Mouse (Mus musculus): ENCODE measurements around the gene 4933427I04Rik.

4933427I04Rik gene

DNA sequence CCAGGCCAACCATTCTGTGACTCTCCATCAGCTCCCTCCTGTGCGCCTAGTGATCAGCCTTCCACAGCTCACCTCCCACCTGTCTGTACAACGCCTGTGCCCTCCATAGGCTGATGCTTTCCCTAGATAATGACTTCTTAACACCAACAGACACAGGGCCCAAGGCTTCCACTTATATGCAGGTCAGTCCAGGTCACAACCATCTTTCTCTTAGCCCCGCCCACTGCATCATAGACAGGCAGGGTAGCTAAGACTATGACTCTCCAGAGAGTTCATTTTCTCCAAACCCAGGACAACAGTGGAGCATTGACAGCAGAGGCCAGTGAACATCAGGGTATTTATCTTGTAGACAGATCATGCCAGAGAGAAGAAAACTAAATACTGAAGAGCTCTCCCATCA lies at the start of gene 4933427I04Rik:
Gene 4933427I04Rik (plus strand): TSS at position 301 of the 400 bp plus-strand sequence.
- DNase-seq: no peak

DNA sequence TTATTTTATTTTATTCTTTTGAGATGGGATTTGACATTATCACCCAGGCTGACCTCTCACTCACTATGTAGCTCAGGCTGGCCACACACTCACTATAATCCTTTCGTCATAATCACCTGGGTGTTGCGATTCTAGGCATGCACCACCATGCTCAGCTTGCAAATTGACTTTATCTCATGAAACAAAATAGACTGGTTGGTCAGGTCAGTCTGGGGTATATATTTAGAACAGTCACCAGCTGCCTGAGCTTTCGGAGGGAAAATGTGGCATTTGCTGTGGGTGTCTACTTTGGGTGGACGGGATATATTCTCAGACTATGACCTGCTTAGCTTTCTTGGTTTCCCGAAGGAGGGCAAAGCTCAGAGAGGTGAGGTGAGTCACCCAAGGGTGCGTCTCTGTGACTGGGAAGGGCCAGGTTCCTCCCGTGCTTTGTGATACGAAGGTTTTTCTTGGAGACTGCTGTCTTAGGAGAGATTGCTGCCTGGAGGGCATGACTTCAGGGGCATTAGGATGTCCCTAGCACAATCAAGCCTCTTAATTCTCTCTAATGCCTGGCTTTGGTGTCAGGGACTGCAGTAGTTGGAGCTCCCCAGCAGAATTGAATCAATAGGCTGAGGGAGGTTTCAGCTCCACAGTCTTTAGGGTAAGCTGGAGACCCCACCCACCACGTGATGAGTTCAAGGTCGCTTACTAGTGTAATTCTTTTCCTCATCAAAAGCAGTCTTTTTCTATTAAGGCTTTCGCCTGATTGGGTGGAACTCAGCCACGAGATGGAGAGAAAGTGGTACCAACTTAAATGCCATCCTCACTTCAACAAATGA lies 48.8 kb upstream of the 4933427I04Rik start:
- no peak for DNase-seq

DNA sequence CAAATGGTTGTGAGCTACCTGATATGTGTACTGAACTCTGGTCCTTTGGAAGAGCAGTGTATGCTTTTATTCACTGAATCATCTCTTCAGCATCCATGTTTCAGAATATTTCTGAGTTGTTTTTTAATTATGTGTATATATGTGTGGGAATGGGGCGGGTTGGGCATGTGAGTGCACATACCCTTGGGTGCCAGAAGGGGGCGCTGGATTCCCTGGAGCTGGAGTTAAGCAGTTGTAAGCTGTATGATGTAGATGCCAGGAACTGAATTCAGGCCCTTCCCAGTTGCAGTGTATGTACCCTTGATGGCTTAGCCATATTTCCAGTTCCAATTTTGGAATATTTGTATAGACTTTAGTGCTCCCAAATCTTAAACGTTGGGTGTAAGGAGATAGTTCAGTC lies 47.0 kb upstream of the 4933427I04Rik start:
- no peak for DNase-seq

DNA sequence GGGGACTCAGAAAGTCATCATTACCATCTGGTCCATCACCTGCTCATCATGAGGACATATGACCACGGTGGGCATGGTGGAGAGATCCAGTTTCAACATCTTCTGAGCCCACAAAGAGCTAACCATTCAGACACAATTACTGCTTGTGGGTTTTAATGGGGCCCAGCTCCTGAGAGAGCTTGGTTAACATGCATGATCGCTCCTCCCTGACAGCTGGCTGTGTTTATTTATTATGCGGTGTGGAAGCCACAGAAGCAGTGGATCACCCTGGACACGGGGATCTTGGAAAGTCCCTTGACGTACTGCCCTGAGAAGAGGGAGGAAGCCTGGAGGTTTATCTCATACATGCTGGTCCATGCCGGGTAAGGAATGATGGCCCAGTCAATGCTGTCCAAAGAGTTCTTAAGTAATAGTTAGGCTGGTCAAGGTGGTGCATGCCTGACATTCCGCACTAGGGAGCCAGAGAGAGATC lies 45.4 kb upstream of the 4933427I04Rik start:
- DNase-seq: no peak

DNA sequence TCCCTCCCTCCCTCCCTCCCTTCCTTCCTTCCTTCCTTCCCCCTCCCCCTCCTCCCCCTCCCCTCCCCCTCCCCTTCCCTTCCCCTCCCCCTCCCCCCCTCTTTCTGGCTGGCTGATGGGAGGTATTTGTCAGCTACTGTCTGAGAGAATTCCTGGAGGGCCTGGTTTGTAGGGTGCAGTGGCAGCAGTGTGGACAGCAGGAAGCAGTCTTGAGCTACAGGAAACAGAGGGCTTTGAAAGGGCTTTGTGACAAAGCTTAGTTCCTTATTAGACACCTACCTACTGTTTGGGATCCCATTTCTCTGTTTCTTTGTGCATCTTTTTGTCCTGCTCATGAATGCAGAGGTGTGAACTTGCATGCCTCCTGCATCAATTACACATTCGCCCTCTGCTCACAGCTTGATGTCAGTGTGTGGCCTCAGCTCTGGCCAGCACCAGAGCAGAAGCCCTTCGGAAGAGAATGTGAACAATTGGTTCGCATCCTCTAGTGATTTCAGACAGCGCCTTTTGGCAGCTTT lies 40.3 kb upstream of the 4933427I04Rik start:
- no peak for DNase-seq

DNA sequence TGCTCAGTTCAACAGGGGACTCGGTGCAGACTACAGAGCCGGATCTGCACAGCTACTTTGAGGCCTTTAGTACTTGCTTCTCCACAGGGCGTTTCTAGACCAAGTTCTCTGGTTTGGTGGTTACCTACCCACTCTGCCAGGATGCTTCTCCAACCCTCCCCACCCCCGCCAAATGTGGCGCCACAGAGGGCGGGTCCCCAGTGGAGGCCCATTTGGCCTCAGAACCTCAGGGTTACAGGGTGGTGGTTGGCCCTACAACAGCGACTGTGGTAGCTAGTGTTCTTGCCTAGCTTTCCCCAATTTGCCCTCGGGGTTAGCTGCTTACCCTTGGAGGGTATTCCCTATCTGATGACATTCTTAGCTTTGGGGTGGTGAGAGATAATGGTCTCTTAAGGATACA lies 17.4 kb upstream of the 4933427I04Rik start:
- no peak for DNase-seq

DNA sequence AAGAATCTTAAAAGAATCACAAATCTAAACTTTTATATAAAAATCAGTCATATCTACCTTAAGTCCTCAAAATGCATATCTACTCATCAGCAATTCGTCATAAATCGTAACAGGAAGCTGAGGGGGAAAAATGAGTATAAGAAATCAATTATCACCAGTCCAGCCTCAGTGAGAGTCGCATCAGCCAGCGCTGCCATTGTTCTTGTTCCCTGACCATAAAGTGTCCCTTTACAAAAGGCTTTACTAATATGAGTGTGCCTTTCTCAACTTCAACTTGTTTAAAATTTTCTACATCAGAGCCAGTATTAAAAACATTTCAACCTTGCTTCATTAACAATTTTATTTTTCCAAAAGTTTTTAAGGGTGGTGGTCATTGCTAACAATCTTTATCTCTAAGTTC lies 2.6 kb upstream of the 4933427I04Rik start:
- DNase-seq: no peak

DNA sequence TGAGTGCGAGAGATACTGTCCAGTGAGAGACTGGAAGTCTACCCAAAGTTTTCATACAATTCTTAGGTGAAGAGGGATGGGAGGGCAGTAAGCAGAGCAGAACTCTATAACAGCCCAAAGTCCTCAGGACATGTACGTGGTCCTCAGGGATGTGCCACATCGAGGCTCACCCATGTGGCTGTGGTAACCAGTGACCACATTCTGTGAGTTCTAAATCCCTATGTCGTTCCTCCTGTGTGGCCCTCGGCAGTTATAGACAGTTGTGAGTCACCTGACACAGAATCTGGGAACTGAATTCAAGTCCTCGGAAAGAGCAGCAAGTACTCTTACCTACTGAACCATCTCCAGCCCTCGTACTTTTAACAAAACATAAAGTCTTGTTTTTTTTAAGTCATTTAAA lies 1.4 kb upstream of the 4933427I04Rik start:
- no peak for DNase-seq

DNA sequence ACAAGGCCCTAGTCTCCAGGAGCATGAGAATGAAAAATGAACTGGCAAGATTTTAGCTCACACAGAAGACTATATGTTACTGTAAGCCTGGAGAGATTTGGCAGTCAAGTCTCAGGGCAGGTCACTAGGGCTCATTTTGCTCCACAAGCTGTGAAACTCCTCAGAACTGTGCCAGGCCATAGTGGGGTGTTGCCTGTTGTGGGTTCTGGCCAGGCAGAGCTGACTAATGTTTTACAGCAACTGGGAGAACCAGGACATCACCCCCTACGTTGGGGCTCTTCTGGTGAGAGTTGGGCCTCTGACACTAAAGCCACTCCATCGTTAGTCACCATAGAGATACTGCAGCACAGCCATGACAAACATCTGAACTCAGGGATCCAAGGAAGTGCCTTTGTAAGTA lies 324 bp downstream of the 4933427I04Rik start:
- DNase-seq: no peak

DNA sequence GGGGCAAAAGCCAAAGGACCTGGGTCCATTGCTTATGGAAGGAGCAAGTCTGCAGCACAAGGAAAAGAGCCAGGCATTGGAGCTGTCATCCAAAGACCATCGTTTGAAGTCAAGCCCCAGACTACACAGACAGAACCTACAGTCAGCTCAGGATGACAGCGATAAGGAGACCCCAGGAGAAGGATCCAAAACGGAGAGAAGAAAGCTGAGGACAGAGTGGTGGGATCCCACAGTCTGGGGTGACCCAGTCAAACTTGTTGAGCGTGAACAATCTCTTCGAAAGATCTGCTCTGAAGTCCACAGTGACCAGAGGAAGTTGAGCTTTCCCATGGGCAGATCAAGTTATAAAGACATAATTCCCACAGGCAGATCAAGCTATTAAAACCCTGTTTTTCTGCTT lies 1.1 kb downstream of the 4933427I04Rik start:
- no peak for DNase-seq

DNA sequence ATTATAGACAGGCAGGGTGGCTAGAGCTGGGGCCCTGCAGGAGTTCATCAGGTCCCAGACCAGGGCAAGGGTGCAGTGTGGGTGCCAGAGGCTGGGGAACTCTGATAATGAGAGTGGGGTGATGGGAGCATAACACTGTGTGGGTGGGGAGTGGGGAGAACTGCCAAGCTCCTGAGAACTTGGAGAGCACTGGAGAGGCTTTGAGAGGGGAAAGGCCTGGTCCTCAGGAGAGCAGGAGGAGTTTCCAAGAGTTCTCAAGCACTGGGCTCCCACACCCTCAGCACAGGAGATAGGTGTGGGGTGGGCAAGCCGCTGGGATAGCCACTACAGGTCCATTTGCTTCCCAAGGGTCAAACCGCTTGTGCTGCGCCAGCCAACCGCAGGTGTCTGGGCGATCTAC lies 34.2 kb downstream of the 4933427I04Rik start:
- DNase-seq: no peak

DNA sequence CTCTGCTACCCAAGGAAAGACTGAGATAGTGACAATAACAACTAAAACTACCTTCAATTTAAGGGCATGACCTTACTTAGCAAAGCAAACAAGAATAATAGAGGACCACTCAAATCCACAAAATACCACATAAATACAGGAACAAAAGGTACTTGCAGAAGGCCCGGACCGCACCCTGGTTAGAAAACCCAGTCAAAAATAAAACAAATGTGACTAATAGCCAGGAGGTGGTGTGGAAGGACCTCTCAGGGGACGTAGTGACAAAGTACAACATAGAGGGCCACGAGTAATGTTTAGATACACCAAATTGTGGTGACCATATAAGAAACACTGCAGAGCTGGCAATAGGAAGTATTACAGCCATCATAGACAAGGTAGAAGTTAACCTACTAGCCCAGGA lies 34.8 kb downstream of the 4933427I04Rik start:
- no peak for DNase-seq

DNA sequence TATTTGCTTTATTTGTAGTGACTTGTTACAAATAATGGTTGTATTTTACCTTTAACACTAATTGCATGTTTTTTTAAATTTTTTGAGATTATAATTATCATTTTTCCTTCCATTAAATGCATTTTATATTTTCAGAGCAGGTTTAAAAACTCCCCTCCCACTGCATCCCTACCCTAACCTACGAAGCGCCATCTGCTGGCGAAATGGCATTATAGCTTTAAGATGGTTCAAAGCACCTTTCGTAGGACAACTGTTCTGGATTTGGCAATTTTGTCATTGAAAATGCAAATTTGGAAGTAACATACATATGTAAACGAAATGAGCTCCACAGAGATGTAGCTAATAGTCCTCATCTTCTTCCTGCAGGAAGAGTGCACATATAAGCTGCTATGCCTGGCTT lies 39.2 kb downstream of the 4933427I04Rik start:
- DNase-seq: no peak

DNA sequence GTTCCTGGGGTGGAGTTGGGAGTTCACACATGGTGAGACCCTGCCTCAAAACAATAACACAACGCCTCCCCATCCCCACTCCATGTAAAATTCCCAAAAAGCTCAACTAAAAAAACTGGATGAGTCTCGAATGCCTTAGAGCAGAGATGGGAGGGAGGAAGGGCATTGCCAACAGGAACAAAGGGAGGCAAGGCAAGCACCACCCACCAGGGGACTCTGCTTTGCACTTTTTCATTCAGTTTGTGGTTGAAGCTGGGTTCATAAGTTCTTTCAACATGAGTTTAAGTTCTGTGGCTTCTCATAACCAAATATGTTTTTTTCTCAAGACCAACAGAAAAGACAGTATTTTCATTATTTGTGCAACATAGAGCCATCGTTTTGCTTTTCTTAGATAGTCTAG lies 44.0 kb downstream of the 4933427I04Rik start:
- DNase-seq: no peak

DNA sequence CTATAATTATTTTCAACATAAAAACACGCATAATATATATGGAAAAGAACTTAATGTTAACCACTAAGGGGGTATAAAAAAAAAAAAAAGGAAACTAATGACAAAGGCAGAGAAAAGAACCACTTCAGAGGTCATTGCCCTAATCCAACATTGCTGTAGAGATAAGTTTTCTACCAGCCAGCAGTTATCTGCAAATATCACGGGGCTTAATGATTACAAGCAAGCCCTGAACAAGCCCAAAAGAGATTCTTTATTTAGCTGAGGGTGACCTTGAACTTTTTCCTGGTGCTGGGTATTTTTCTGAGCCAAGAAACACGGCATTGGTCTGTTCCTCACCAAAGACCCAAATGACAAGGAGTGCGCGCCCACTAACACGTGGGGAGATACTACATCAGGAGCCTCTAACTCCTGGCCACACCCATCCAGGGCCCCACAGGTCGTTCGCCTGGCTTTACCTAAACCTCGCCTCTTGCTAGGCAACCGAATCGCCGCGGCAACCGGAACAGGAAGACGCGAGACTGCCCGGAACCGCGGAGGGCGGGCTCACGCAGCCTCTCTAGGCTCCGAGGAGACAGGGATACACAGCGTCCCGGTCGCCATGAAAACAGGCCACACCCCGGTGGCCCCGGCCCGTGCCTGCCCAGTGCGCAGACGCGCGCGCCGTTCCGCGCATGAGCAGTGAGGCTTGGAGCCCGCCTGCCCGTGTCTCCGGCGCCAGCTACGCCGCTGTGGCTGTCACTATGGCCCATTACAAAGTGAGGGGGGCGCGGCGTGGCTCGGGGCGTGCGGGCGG lies 45.0 kb downstream of the 4933427I04Rik start, which contains the start of gene Mycbp:
Gene Mycbp (plus strand): TSS at position 500 of the 793 bp plus-strand sequence.
- peak; percentile 99 for DNase-seq

DNA sequence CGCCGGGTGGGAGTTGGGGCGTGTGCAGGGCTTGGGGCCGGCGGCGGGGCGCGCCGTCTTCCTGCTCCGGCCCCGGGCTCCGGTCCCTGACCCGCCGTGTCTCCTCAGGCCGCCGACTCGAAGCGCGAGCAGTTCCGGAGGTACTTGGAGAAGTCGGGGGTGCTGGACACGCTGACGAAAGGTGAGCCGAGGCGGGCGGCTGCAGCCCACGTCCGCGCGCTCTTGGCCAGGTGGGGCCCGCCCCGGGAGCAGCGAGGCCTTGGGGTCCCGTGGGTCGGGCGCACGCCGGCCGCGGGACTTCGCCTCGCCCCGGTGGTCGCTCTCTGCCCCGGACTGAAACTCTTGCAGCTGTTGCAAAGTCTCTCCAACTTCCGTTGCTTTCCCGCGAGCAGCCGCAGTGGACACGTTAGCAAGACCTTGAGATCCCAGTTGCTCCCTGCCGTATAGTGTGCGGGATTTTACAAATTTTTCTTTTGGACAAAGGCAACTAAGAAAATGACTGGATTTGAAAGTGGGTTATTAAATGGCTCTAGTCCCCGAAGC lies 45.7 kb downstream of the 4933427I04Rik start:
- no peak for DNase-seq

DNA sequence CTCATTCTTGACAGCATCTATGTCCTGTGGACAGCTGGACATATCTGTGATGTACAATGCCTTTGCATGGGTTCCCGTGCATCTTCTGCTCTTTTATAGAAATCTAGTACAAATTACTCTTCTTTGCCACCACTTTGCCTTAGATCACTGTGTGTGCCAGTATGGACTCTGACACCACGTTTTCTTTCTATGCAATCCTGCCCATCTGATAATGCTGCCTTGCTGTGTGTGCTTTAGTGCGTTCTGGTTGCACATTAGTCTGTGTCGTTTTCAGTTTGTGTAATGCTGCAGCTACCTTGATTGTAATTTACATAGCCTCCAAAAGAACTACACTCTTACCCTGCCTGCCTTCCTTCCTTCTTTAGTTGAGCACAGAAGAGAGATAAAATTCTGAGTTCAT lies 52.0 kb downstream of the 4933427I04Rik start:
- no peak for DNase-seq

DNA sequence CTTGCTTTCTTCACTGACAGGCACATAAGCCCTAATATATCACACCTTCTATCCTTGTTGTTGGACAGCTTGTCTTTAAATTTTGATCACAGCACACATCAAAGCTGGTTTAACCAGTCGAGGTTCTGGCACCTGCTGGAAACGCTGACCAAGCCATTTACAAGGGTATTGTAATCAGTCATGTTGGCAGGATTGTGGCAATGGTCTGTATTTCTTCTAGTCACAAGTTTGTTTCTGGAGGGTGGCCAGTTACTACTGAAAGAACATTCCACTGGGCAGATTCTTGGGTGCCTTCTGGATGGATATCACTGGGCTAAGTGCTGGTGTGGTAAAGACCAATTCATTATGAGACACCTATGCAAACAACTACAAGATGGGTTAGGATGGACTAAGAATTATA lies 53.0 kb downstream of the 4933427I04Rik start:
- peak; percentile 21 for DNase-seq

All from kidney, adult 11 months (tissue).